Mouse (Mus musculus) heart, embryonic 11.5 days (tissue): Measurements from ENCODE around the gene Ift52. TPM values are rescaled to one million over a fixed set of nuclear protein-coding genes. Genes with fewer than 3 reads are reported as not detected.

Experiments used
- ATAC-seq: fragments of 200-750 bp; cut with Nextera tagmentation; replicated peaks from 2 replicates; pipeline ENCODE4 v1.8.0; 2017; ENCODE audit warnings: moderate library complexity; ENCODE audit not compliant: insufficient number of reproducible peaks, low FRiP score, low TSS enrichment
- H3K27ac ChIP-seq: fragments of 300-500 bp; sonication (generic); 2 replicates; pipeline ENCODE4 v1.5.1; 2014; ENCODE audit warnings: mild to moderate bottlenecking, low read depth, low read length
- H3K27me3 ChIP-seq: fragments of 300-500 bp; sonication (generic); 2 replicates; pipeline ENCODE4 v1.6.1; 2014; ENCODE audit warnings: mild to moderate bottlenecking, low read length, mixed read lengths; ENCODE audit not compliant: control insufficient read depth, insufficient read depth
- H3K36me3 ChIP-seq: fragments of 300-500 bp; sonication (generic); 2 replicates; pipeline ENCODE4 v1.6.1; 2014; ENCODE audit warnings: mild to moderate bottlenecking, low read length, moderate library complexity, mixed read lengths; ENCODE audit not compliant: control insufficient read depth, insufficient read depth
- H3K4me1 ChIP-seq: fragments of 300-500 bp; sonication (generic); 2 replicates; pipeline ENCODE4 v1.6.1; 2014; ENCODE audit warnings: low read length; ENCODE audit not compliant: control insufficient read depth, insufficient read depth
- H3K4me2 ChIP-seq: fragments of 300-500 bp; sonication (generic); 2 replicates; pipeline ENCODE4 v1.6.1; 2014; ENCODE audit warnings: mild to moderate bottlenecking, moderate library complexity
- H3K4me3 ChIP-seq: fragments of 300-500 bp; sonication (generic); 2 replicates; pipeline ENCODE4 v1.5.1; 2014; ENCODE audit warnings: low read depth, low read length
- H3K9ac ChIP-seq: fragments of 300-500 bp; sonication (generic); 2 replicates; pipeline ENCODE4 v1.6.1; 2014; ENCODE audit warnings: mild to moderate bottlenecking, low read depth, low read length, moderate library complexity
- H3K9me3 ChIP-seq: fragments of 300-500 bp; sonication (generic); replicated peaks from 2 replicates; pipeline ENCODE4 v1.6.1; 2016; ENCODE audit warnings: low read length; ENCODE audit not compliant: control insufficient read depth
- WGBS: fragments of 180-500 bp; shearing (Covaris S2); extraction: QIAGEN DNeasy Blood & Tissue Kit; methylation state at CpG from one replicate; pipeline ENCODE4 v1.1.7; 2014; ENCODE audit not compliant: insufficient replicate concordance; 5-methylcytosine and 5-hydroxymethylcytosine counted together
- polyA plus RNA-seq: library from polyadenylated mRNA; unstranded; fragments of >200 nt; fragmentation: Nextera tagmentation; extraction: Ambion mirVana; gene quantifications from 2 replicates; pipeline ENCODE4 v1.2.1, GENCODE M21; 2014

The Ift52 gene
- polyA plus RNA-seq, 1 experiment from 2014 or later, result 39.8 TPM

- peaks cover 18% of the 10 kb centered on the region for H3K36me3 ChIP-seq
- peaks cover 3% of the 10 kb centered on the region for H3K4me1 ChIP-seq
- no peaks in the 10 kb centered on the region for H3K27me3 ChIP-seq
- H3K27ac ChIP-seq, result no peak overlapping the region
- H3K4me2 ChIP-seq, result no peak overlapping the region
- 89% methylated on average over 3 of the region's 3 CpGs for WGBS
- no peak overlapping the region for H3K9ac ChIP-seq
- no peak for ATAC-seq
- H3K9me3 ChIP-seq, result no peaks in the 10 kb centered on the region
- no peak overlapping the region for H3K4me3 ChIP-seq
Observed at GRCm38 (mm10) chr2:163070213-163070612, 53.1 kb downstream of the Ift52 start.

- H3K4me3 ChIP-seq, result no peak overlapping the region
- H3K9me3 ChIP-seq, result no peaks in the 10 kb centered on the region
- no peaks in the 10 kb centered on the region for H3K27me3 ChIP-seq
- 80% methylated on average over 3 of the region's 3 CpGs for WGBS
- no peak overlapping the region for H3K27ac ChIP-seq
- ATAC-seq, result no peak
- peaks cover 18% of the 10 kb centered on the region for H3K36me3 ChIP-seq
- H3K4me1 ChIP-seq, result peaks cover 3% of the 10 kb centered on the region
- H3K9ac ChIP-seq, result no peak overlapping the region
- no peak overlapping the region for H3K4me2 ChIP-seq
Observed at GRCm38 (mm10) chr2:163071590-163071989, 54.4 kb downstream of the Ift52 start.

GRCm38 (mm10) chr2:163073023-163073757 lies 56.0 kb downstream of the Ift52 start:
- Histone ChIP-seq H3K27ac (no peak overlapping the region), H3K36me3 (peaks cover 15% of the 10 kb centered on the region), H3K4me2 (no peak overlapping the region), H3K9me3 (no peaks in the 10 kb centered on the region), H3K4me1 (no peaks in the 10 kb centered on the region), H3K9ac (no peak overlapping the region), H3K27me3 (no peaks in the 10 kb centered on the region), H3K4me3 (no peak overlapping the region)
- ATAC-seq, result no peak
- 87% methylated on average over 9 of the region's 9 CpGs for WGBS

GRCm38 (mm10) chr2:163074006-163074405 lies 56.9 kb downstream of the Ift52 start:
- no peak overlapping the region for H3K9ac ChIP-seq
- no peak overlapping the region for H3K4me2 ChIP-seq
- no peaks in the 10 kb centered on the region for H3K27me3 ChIP-seq
- H3K9me3 ChIP-seq, result no peaks in the 10 kb centered on the region
- H3K36me3 ChIP-seq, result peaks cover 8% of the 10 kb centered on the region
- H3K27ac ChIP-seq, result no peak overlapping the region
- no peaks in the 10 kb centered on the region for H3K4me1 ChIP-seq
- ATAC-seq, result no peak
- no peak overlapping the region for H3K4me3 ChIP-seq
- WGBS, result 86% methylated on average over 7 of the region's 7 CpGs

GRCm38 (mm10) chr2:163074808-163075207 lies 57.7 kb downstream of the Ift52 start:
- Histone ChIP-seq H3K36me3 (peaks cover 8% of the 10 kb centered on the region), H3K9ac (no peak overlapping the region), H3K27me3 (no peaks in the 10 kb centered on the region), H3K27ac (no peak overlapping the region), H3K4me2 (no peak overlapping the region), H3K4me1 (no peaks in the 10 kb centered on the region), H3K4me3 (no peak overlapping the region), H3K9me3 (no peaks in the 10 kb centered on the region)
- 92% methylated on average over 12 of the region's 12 CpGs for WGBS
- ATAC-seq, result no peak

GRCm38 (mm10) chr2:163075234-163075633 lies 58.1 kb downstream of the Ift52 start:
- H3K4me3 ChIP-seq, result no peak overlapping the region
- peaks cover 8% of the 10 kb centered on the region for H3K36me3 ChIP-seq
- ATAC-seq, result no peak
- H3K4me2 ChIP-seq, result no peak overlapping the region
- no peak overlapping the region for H3K27ac ChIP-seq
- H3K27me3 ChIP-seq, result no peaks in the 10 kb centered on the region
- H3K9ac ChIP-seq, result no peak overlapping the region
- no peaks in the 10 kb centered on the region for H3K9me3 ChIP-seq
- no peaks in the 10 kb centered on the region for H3K4me1 ChIP-seq
- 76% methylated on average over 3 of the region's 3 CpGs for WGBS

- H3K9me3 ChIP-seq, result no peaks in the 10 kb centered on the region
- no peaks in the 10 kb centered on the region for H3K4me1 ChIP-seq
- ATAC-seq, result no peak
- H3K9ac ChIP-seq, result no peak overlapping the region
- no peak overlapping the region for H3K4me2 ChIP-seq
- peaks cover 4% of the 10 kb centered on the region for H3K36me3 ChIP-seq
- no peak overlapping the region for H3K27ac ChIP-seq
- WGBS, result 94% methylated on average over 4 of the region's 4 CpGs
- no peaks in the 10 kb centered on the region for H3K27me3 ChIP-seq
- H3K4me3 ChIP-seq, result no peak overlapping the region
Observed at GRCm38 (mm10) chr2:163079041-163079440, 61.9 kb downstream of the Ift52 start.

GRCm38 (mm10) chr2:163082591-163082990 lies 65.4 kb downstream of the Ift52 start:
- H3K9me3 ChIP-seq, result no peaks in the 10 kb centered on the region
- H3K36me3 ChIP-seq, result no peaks in the 10 kb centered on the region; the same call in 1 of the 2 replicates
- no peak overlapping the region for H3K4me3 ChIP-seq
- H3K9ac ChIP-seq, result no peak overlapping the region
- no peak overlapping the region for H3K4me2 ChIP-seq
- no peak for ATAC-seq
- WGBS, result 57% methylated on average over 5 of the region's 5 CpGs
- no peak overlapping the region for H3K27ac ChIP-seq
- H3K4me1 ChIP-seq, result no peaks in the 10 kb centered on the region
- H3K27me3 ChIP-seq, result no peaks in the 10 kb centered on the region

- H3K4me2 ChIP-seq, result no peak overlapping the region
- WGBS, result 88% methylated on average over 3 of the region's 3 CpGs
- no peak overlapping the region for H3K9ac ChIP-seq
- no peak overlapping the region for H3K4me3 ChIP-seq
- ATAC-seq, result no peak
- no peaks in the 10 kb centered on the region for H3K27me3 ChIP-seq
- no peaks in the 10 kb centered on the region for H3K4me1 ChIP-seq
- no peak overlapping the region for H3K27ac ChIP-seq
- H3K36me3 ChIP-seq, result no peaks in the 10 kb centered on the region
- no peaks in the 10 kb centered on the region for H3K9me3 ChIP-seq
Observed at GRCm38 (mm10) chr2:163084519-163084918, 67.4 kb downstream of the Ift52 start.
